Mouse (Mus musculus) liver, postnatal 0 days (tissue): ENCODE measurements around the gene Rin2.

ENCODE experiments used
- CTCF ChIP-seq: sonication (generic); IDR thresholded peaks from 2 replicates; pipeline ENCODE4 v1.5.1; 2016; ENCODE audit warnings: antibody characterized with exemption, low read depth
- EP300 ChIP-seq: IDR thresholded peaks from 2 replicates; pipeline ENCODE4 v1.6.1; 2016; ENCODE audit warnings: antibody characterized with exemption, low read depth, mild to moderate bottlenecking

DNA sequence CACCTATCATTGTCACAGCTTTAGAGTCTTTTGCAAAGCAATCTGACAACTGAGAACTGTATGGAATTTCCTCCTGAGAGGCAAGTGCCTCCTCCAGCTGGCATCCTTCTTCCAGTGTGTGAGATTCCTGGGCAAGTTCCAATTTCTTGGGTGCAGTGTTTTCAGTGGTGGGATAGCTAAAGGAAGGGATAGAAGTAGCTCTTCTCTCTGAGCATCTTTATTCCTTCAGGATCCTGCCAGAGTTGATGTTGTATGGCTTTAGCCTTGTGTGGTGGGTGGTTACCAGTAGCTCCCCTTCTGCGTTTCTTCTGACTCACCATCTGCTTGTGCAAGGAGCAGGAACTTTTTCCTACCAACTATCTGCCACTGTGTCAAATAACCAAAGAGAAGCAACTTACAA lies 9.1 kb downstream of the Rin2 start:
- TF ChIP-seq EP300 (no peak), CTCF (no peak)
